Mouse (Mus musculus) c-Kit-positive CD71-positive TER-119-positive erythroid progenitor cells, embryonic 14.5 days (primary cell): ENCODE measurements around the gene Edem3.
"Not testable (repeated sequence)": the region's sequence is repeated elsewhere in the genome, so short reads cannot be mapped to it uniquely, and the experiment has no call there.

Experiments used
- DNase-seq: peaks from one replicate; pipeline ENCODE4 v3.0.0-alpha.2; 2013; ENCODE audit warnings: low spot score

Gene Edem3

GRCm38 (mm10) chr1:151752946-151753345 lies 2.2 kb upstream of the Edem3 start:
- no peak for DNase-seq

- no peak for DNase-seq
Measured at GRCm38 (mm10) chr1:151753374-151753929, 1.7 kb upstream of the Edem3 start.

- peak; percentile 29 for DNase-seq
Measured at GRCm38 (mm10) chr1:151754028-151754489, 1.1 kb upstream of the Edem3 start.

- DNase-seq: no peak
Measured at GRCm38 (mm10) chr1:151755660-151756424, 671 bp downstream of the Edem3 start.

GRCm38 (mm10) chr1:151756425-151756728 lies 1.2 kb downstream of the Edem3 start:
- DNase-seq: no peak

GRCm38 (mm10) chr1:151758301-151758700 lies 3.1 kb downstream of the Edem3 start:
- peak; percentile 46 for DNase-seq

- no peak for DNase-seq
Measured at GRCm38 (mm10) chr1:151758991-151759390, 3.8 kb downstream of the Edem3 start.

- DNase-seq: no peak
Measured at GRCm38 (mm10) chr1:151764236-151764635, 9.1 kb downstream of the Edem3 start.

GRCm38 (mm10) chr1:151766166-151766565 lies 11.0 kb downstream of the Edem3 start:
- DNase-seq: no peak

GRCm38 (mm10) chr1:151766976-151767654 lies 11.9 kb downstream of the Edem3 start:
- no peak for DNase-seq

- no peak for DNase-seq
Measured at GRCm38 (mm10) chr1:151769200-151769913, 14.2 kb downstream of the Edem3 start.

GRCm38 (mm10) chr1:151777616-151778015 lies 22.4 kb downstream of the Edem3 start:
- DNase-seq: no peak

- DNase-seq: no peak
Measured at GRCm38 (mm10) chr1:151778592-151778991, 23.4 kb downstream of the Edem3 start.

- peak; percentile 41 for DNase-seq
Measured at GRCm38 (mm10) chr1:151779306-151779705, 24.1 kb downstream of the Edem3 start.

GRCm38 (mm10) chr1:151781447-151781846 lies 26.3 kb downstream of the Edem3 start:
- no peak for DNase-seq

- no peak for DNase-seq
Measured at GRCm38 (mm10) chr1:151783403-151783802, 28.2 kb downstream of the Edem3 start.

GRCm38 (mm10) chr1:151786406-151786805 lies 31.2 kb downstream of the Edem3 start:
- DNase-seq: no peak

GRCm38 (mm10) chr1:151789136-151789535 lies 34.0 kb downstream of the Edem3 start:
- no peak for DNase-seq

GRCm38 (mm10) chr1:151792076-151792475 lies 36.9 kb downstream of the Edem3 start:
- not testable (repeated sequence) for DNase-seq

- DNase-seq: not testable (repeated sequence)
Measured at GRCm38 (mm10) chr1:151802795-151803194, 47.6 kb downstream of the Edem3 start.

GRCm38 (mm10) chr1:151807286-151807685 lies 52.1 kb downstream of the Edem3 start:
- DNase-seq: no peak

- DNase-seq: no peak
Measured at GRCm38 (mm10) chr1:151810628-151811421, 55.7 kb downstream of the Edem3 start.
